Mouse (Mus musculus) macrophage (primary cell): Measurements from ENCODE around the gene Stat5b. TPM values are rescaled to one million over a fixed set of nuclear protein-coding genes. Genes with fewer than 3 reads are reported as not detected.
"Not testable (repeated sequence)": the region's sequence is repeated elsewhere in the genome, so short reads cannot be mapped to it uniquely, and the experiment has no call there.

Source experiments
- H3K27ac ChIP-seq: fragments of 350-480 bp; formaldehyde crosslinking; 2 replicates; pipeline ENCODE4 v1.9.0; 2021
- H3K36me3 ChIP-seq: fragments of 350-480 bp; formaldehyde crosslinking; 2 replicates; pipeline ENCODE4 v1.9.0; 2021; ENCODE audit errors: inconsistent target
- H3K4me3 ChIP-seq: fragments of 350-480 bp; formaldehyde crosslinking; 2 replicates; pipeline ENCODE4 v1.9.0; 2021; ENCODE audit errors: inconsistent target
- H3K79me2 ChIP-seq: fragments of 350-480 bp; formaldehyde crosslinking; 2 replicates; pipeline ENCODE4 v1.9.0; 2021; ENCODE audit errors: inconsistent target
- WGBS: methylation state at CpG from one replicate; pipeline ENCODE4 v1.1.7; 2026; ENCODE audit warnings: inconsistent platforms; ENCODE audit not compliant: missing documents; 5-methylcytosine and 5-hydroxymethylcytosine counted together
- polyA plus RNA-seq: library from polyadenylated mRNA; stranded (reverse); fragments of 250-400 nt; gene quantifications from 3 replicates; pipeline ENCODE4 v1.2.4, GENCODE M21; 2018; ENCODE audit warnings: inconsistent platforms

The Stat5b gene
- polyA plus RNA-seq, 1 experiment from 2014 or later = 16.7 TPM

DNA sequence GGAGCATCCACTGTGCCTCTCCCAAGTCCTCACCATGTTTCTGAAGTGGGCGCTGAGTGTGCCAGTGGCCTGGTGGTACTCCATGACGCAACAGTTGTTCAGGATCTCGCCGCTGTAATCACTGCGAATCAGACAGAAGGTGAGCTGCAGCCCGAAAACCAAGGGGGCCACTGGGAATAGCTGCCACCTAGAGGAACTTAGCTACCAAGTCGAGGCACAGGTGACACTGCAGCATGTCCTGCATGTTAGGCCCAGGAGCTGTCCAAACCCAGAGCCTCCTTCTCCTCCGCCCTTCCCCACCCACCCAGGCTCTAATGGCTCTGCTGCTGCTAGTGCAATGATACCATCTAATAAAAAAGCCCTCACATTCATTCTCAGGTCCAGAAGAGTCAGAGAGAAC is 53.9 kb downstream of the Stat5b start:
- peaks cover 74% of the 10 kb centered on the region for H3K36me3 ChIP-seq

DNA sequence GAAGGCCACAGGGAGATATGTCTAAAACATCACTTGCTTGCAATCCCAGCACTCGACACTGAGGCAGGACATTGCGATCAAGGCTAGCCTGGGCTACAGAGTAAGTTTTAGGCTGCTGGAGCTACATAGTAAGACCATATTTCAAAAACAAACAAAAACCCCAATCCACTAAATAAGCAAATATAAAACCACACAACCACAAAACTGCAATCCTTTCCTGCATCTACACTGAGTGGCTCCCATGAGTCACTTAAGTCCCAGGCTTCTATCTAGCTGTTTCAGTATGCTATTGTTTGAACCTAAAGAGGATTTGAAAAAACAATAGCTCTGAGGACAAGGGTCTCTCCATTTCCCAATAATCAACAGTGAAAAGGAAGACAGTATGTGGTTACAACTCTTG is 55.1 kb downstream of the Stat5b start:
- Histone ChIP-seq H3K79me2 (no peaks in the 10 kb centered on the region), H3K27ac (no peak overlapping the region), H3K4me3 (no peak overlapping the region), H3K36me3 (peaks cover 76% of the 10 kb centered on the region)
- 100% methylated on average over 2 of the region's 2 CpGs for whole genome bisulfite sequencing

More for the DNA sequence above, 53.9 kb downstream of the Stat5b start:
- no peak overlapping the region for H3K27ac ChIP-seq
- no peak overlapping the region for H3K4me3 ChIP-seq
- H3K79me2 ChIP-seq = no peaks in the 10 kb centered on the region
- 88% methylated on average over 8 of the region's 8 CpGs for WGBS

DNA sequence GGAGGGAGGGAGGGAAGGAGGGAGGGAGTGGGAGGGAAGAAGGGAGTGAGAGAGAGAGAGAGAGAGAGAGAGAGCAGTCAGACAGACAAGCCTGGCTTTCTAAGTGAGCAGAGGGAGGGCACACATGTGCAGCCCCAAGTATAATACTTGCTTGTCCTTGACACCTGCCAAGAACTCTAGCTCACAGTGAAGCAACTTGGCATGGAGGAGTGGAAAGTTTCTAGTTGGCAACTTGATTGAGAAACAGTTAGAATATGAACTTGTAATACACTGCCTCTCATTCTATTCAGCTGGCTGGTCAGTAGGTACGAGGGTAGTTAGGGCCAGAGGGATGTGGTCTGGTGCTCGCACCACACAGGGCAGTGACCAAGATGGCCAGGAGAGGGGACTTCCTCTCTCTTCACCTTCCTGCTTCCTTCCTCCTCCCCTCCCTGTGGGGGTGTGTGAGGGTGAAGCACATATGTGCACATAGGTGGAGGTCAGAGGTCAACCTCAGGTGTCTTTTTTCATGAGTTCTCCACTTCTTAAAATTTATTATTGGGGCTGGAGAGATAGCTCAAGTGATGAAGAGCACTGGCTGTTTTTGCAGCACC is 59.0 kb downstream of the Stat5b start:
- Histone ChIP-seq H3K4me3 (no peak overlapping the region), H3K27ac (no peak overlapping the region), H3K36me3 (peaks cover 93% of the 10 kb centered on the region), H3K79me2 (no peaks in the 10 kb centered on the region)
- 85% methylated on average over 2 of the region's 2 CpGs for WGBS

DNA sequence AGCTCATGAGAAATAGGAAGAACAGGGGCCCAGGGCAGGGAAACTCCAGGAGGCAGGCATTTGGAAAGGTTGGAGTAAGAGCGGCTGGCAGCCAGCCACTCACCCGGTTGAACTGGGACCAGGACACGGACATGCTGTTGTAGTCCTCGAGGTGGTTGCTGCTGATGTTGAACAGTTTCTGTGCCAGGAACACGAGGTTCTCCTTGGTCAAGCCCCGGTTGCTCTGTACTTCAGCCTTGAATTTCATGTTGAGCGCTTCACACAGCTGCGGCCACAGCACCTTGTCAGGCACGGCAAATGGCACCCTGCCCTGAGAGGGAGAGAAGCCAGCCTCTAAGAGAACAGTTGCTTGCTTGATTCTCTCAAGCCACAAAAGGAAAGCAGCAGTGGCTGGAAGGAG is 59.9 kb downstream of the Stat5b start:
- not testable (repeated sequence) for H3K4me3 ChIP-seq, H3K27ac ChIP-seq, H3K79me2 ChIP-seq
- peaks cover 90% of the 10 kb centered on the region for H3K36me3 ChIP-seq
- WGBS = 100% methylated on average over 7 of the region's 9 CpGs

DNA sequence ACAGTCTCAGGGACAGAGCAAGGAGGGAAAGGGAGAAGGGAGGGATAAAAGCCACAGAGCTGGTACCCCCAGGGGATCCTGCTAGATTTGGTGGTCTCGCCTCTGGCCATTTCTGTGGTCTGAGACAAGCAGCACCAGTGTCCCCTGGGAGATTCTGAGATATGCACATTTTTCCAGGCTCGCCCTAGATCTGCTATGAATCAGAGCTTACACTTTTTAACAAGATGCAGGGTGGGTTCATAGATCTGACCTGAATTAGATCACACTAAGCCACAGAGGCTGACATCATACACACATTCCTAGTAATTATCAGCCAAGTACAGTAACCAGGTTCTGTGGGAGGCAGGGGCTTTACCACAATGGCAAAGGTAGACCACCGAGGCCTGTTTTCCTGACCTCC is 60.8 kb downstream of the Stat5b start:
- Histone ChIP-seq H3K79me2 (no peaks in the 10 kb centered on the region), H3K36me3 (peaks cover 91% of the 10 kb centered on the region), H3K4me3 (no peak overlapping the region), H3K27ac (no peak overlapping the region)
- WGBS = 96% methylated on average over 3 of the region's 3 CpGs

DNA sequence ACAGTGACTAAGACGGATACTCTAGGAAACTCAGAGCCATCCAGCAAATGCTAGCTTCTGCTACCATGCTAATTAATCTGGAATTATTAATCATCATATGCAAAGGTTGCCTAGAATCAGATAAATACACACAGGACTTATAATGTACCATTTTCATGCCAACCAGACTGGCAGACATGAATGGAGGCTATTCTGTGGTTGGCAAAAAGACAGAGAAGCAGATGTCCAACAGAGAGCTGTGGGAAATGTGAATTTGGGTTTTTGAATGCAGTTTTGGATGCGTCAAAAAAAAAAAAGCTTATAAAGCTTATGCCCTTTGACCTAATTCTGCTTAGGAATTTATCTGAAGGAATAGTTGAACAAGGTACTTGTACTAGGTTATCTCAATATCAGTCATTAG is 64.8 kb downstream of the Stat5b start:
- WGBS = 100% methylated on average over 2 of the region's 2 CpGs
- Histone ChIP-seq H3K36me3 (peaks cover 94% of the 10 kb centered on the region), H3K4me3 (no peak overlapping the region), H3K27ac (no peak overlapping the region), H3K79me2 (no peaks in the 10 kb centered on the region)

DNA sequence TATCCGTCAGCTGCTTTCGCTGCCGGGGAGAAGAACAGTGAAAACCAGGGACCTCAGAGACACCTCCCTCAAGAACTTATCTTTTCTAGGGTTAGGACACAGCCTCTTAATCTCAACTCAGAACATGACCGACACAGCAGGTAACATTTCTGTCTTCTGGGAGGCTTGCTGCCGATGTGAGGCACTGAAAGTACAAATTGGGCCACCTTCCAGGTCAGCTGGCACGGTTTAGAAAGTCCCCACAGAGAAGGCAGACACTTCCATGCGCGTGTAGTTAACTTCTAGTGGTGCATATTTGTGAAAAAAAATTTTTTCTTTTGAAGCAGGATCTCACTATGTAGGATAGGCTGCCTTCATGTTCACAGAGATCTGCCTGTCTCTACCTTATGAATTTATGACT is 66.2 kb downstream of the Stat5b start:
- Histone ChIP-seq H3K79me2 (no peaks in the 10 kb centered on the region), H3K36me3 (peaks cover 94% of the 10 kb centered on the region), H3K27ac (no peak overlapping the region), H3K4me3 (no peak overlapping the region)
- WGBS = 92% methylated on average over 8 of the region's 8 CpGs

DNA sequence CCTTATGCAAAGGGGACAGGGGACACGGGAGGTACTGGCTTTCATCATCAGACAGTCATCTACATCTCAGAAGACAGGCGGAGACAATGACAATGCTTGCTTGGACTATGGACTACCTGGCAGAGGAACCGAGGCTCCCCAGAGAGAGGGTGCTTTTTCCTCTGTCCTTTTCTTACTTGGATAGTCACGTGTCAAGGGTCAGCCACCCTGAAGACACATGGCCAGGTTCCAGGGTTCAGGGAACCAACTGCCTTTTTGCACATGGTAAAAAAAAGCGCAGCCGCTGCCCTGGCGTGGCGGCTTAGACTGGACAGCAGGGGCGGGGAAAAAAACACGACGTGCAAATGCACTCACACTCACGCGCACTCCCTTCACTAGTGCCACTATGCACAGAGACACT is 68.0 kb downstream of the Stat5b start:
- Histone ChIP-seq H3K4me3 (no peak overlapping the region), H3K79me2 (no peaks in the 10 kb centered on the region), H3K27ac (no peak overlapping the region), H3K36me3 (peaks cover 77% of the 10 kb centered on the region)
- WGBS = 92% methylated on average over 13 of the region's 13 CpGs

DNA sequence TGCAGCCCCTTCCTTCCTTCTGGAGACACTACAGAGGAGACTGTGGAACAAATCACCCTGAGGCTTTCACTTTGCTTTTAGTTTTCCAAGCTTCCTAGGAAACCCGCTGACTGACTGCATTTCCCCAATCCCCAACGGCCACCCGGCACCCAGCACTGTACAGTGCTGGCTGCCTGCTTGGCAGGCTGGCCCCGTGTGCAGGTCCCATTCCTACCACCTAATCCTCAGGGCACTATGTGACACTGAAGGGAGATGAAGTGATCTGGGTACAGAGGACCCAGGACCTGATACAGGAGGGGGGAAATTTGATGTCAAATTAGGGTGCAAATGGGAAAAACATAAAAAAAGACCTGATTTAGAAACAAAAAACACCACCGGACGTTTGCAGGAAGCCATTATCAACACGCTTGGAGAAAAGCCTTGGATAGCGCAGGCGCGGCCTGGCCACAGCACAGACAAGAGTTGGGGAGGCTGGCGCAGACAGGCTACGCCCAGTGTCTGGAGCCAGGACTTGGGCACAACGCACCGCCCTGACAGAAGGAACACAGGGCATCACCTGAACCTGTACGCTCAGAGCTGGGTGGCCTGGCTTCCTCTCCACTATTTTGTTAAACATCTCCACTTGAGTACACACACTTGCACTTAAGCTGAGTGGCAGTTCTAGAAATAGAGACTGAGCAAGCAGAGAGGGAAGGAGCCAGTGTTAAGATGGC is 68.6 kb downstream of the Stat5b start:
- Histone ChIP-seq H3K79me2 (no peaks in the 10 kb centered on the region), H3K4me3 (no peak overlapping the region), H3K27ac (no peak overlapping the region), H3K36me3 (peaks cover 71% of the 10 kb centered on the region)
- WGBS = 95% methylated on average over 15 of the region's 15 CpGs

DNA sequence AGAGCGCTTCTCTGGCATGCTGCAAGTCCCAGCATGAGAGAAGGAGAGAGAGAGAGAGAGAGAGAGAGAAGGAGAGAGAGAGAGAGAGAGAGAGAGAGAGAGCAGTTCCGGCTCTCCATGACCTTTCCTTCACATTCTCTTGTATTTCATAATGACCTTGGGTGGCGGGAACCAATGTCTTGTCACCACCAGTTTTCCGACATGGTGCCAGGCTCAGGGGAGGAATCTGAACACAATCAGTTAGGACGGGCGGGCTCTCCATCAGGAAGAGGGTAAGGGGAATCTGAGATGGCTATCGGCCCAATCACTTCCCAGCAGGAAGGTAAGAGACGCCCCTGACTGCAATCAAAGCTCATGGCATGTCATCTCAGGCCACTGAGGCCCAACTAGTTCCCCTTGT is 70.3 kb downstream of the Stat5b start:
- Histone ChIP-seq H3K27ac (no peak overlapping the region), H3K36me3 (peaks cover 57% of the 10 kb centered on the region), H3K4me3 (no peak overlapping the region), H3K79me2 (no peaks in the 10 kb centered on the region)
- 94% methylated on average over 7 of the region's 8 CpGs for WGBS

DNA sequence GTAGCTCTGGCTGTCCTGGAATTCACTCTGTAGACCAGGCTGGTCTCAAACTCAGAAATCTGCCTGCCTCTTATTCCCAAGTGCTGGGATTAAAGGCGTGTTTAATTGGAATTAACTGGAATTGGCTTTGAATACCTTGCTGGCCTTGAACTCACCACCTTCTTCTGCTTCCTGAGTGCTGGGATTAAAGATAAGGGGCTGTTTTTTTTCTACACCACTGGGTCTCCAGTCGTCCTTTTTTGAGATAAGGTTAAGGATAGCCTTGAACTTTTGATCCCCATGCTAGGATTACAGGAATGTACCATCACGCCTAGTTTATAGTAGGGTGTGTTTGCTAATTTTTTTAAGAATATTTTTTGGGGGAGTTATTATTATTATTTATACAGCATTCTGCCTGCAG is 72.5 kb downstream of the Stat5b start:
- no peak overlapping the region for H3K27ac ChIP-seq
- H3K79me2 ChIP-seq = no peaks in the 10 kb centered on the region
- peaks cover 36% of the 10 kb centered on the region for H3K36me3 ChIP-seq
- WGBS = 97% methylated on average over 3 of the region's 3 CpGs
- no peak overlapping the region for H3K4me3 ChIP-seq

DNA sequence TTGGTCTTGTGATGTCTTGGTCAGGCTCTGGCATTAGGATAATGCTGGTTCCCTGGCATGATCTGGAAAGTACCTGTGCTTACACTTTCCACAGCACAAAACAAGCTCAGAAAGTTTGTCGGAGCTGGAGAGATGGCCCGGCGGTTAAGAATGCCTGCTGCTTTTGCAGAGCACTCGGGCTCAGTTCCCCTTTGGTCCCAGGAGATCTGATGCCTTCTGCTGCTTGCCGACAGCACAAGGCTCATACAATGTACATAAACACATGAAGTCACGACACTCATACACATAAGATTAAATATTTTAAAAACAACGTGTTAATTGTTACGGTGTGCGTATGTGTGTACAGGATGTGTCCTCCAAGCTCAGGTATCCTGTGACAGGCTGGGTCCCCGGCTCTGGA is 74.6 kb downstream of the Stat5b start:
- Histone ChIP-seq H3K79me2 (no peaks in the 10 kb centered on the region), H3K27ac (peak overlapping the region; percentile 34), H3K36me3 (peaks cover 15% of the 10 kb centered on the region; the same call in 1 of the 2 replicates), H3K4me3 (no peak overlapping the region)
- whole genome bisulfite sequencing = 94% methylated on average over 10 of the region's 10 CpGs

DNA sequence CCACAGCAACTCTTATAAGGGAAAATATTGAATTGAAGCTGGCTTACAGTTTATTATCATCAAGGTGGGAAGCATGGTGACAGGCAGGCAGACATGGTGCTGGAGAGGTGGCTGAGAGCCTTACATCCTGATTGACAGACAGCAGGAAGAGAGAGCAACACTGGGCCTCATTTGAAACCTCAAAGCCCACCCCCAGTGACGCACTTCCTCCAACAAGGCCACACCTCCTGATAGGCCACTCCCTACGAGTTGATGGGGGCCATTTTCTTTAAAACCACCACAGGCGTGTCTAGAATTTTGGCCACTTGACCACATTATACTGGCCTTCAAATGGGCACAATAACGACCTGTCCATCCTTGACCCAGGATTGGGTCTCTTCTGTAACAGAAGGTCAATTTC is 76.3 kb downstream of the Stat5b start:
- H3K27ac ChIP-seq = no peak overlapping the region
- H3K36me3 ChIP-seq = peaks cover under 1% of the 10 kb centered on the region; the same call in 1 of the 2 replicates
- WGBS = 81% methylated on average over 4 of the region's 4 CpGs
- H3K4me3 ChIP-seq = no peak overlapping the region
- H3K79me2 ChIP-seq = no peaks in the 10 kb centered on the region

DNA sequence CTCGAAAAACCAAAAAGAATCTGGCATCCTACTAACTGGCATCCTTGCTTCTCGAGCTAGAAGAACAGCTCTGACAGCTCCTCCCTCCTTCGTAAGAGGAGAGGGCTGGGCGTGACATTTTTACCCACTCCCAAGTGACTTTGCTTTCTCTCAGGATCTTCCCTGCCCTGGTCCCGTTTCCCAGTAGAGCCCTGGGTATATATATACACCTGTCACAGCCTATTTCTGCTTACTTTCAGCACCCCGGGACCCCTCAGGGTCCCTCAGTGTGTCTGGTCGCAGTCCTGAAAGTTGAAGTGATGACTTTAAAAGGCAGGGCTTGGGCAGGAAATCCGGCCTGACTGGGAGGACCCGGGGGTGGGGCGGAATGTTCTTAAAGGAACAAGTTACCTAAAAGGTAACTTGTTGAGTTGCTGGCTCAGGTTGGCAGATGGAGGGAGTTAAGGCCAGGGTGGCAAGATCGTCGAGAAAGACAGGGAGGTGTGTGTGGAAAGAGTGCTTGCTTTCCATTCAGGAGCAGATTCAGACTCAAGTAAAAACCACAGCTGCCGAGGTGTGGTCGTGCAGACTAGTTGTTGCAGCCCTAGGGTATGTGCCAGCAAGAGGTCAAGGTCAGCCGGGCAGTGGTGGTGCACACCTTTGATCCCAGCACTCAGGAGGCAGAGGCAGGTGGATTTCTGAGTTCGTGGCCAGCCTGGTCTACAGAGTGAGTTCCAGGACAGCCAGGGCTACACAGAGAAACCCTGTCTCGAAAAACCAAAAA is 79.7 kb downstream of the Stat5b start, which contains the start of gene Ghdc:
TSS of gene Ghdc (minus strand) at position 312 of the 763 bp plus-strand sequence.
- peak within 1 kb of the TSS; percentile 88 for H3K27ac ChIP-seq
- 3% methylated on average over 15 of the region's 17 CpGs for WGBS

DNA sequence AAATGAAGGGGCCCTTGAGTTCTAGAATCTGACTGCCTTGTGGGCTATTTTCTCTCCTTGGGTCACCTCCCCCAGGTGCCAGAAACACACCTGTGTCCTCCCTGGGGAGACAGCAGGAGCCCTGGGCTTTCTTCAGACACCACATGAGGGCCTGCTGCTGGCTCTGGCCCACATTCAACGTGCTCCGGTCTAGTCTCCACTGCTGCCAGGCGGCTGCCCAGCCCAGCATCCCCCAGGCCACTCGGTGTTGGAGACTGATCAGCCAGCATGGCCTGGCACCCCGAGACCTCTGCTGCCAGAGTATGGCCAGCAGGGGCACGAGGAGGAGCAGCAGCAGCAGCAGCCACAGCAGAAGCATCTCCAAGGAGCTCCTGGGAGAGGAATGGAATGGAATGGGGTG is 80.5 kb downstream of the Stat5b start:
- H3K27ac ChIP-seq = no peak overlapping the region
- peak overlapping the region; percentile 77 for H3K4me3 ChIP-seq
- no peaks in the 10 kb centered on the region for H3K36me3 ChIP-seq
- WGBS = 73% methylated on average over 6 of the region's 6 CpGs
- H3K79me2 ChIP-seq = no peaks in the 10 kb centered on the region

More for the DNA sequence above, 79.7 kb downstream of the Stat5b start, which contains the start of gene Ghdc:
- no peaks in the 10 kb centered on the region for H3K79me2 ChIP-seq
- H3K36me3 ChIP-seq = no peaks in the 10 kb centered on the region
- H3K4me3 ChIP-seq = peak within 1 kb of the TSS; percentile 77
